7 mouse cellular contexts compared by ENCODE assay signal in the genomic region with DNA sequence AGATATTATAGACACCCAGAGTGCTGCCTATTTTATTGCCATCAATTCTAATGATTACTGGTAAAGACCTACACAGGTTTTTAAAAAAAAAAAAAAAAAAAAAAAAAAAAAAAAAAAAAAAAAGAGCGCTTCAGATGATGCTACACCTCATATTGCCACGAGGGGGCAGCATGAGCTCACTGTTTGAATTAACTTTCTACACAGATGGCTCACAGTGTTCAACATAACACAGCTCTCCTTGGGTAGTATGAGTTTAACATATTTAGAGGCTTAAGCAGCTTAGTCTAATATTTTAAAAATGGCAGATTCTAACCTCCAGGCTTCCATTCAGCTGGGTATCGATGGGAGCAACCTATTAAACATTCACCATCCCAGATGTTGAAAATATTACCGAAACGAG. TPM values are rescaled to one million over a fixed set of nuclear protein-coding genes. Genes with fewer than 3 reads are reported as not detected.
A peak's percentile ranks its signal among the peaks of the same experiment; 100 is the strongest.
DNase-seq lines count a peak whose midpoint lies in the region; ATAC-seq and TF ChIP-seq lines count a peak whose summit lies in the region.

No protein-coding gene starts in this region.

- H3K4me3 ChIP-seq in limb, embryonic 14.5 days (replicated peaks; ENCODE audit: low read length): no peak overlapping the region

- H3K9me3 ChIP-seq in limb, embryonic 14.5 days (ENCODE audit: control insufficient read depth, low read length): no peaks in the 10 kb centered on the region

- TF ChIP-seq POLR2A in limb, embryonic 14.5 days (IDR thresholded peaks at IDR 0.05; ENCODE audit: borderline replicate concordance, extremely low read depth, insufficient read depth, insufficient read length): no peak

- H3K27ac ChIP-seq in limb, embryonic 14.5 days (replicated peaks; ENCODE audit: low read depth, low read length): no peak overlapping the region

- POLR2A ChIA-PET in Patski (lab: Charles Lee): no interaction called here

- H3K27me3 ChIP-seq in Patski: no peaks in the 10 kb centered on the region
- no peaks in the 10 kb centered on the region for H3K27me3 ChIP-seq in limb, embryonic 14.5 days (ENCODE audit: control insufficient read depth, insufficient read depth, low read length)

- CTCF ChIA-PET in Patski (lab: Charles Lee): interaction anchor here (1.9 kb wide), 1 partner anchor 27 kb away, joined by 7 read pairs; no protein-coding TSS in a partner anchor

- H3K36me3 ChIP-seq in limb, embryonic 14.5 days (ENCODE audit: control insufficient read depth, insufficient read depth, low read length): no peaks in the 10 kb centered on the region

- H3K4me1 ChIP-seq in limb, embryonic 14.5 days (ENCODE audit: control insufficient read depth, insufficient read depth, low read length): peaks cover 7% of the 10 kb centered on the region

- no peak for ATAC-seq in Patski
- ATAC-seq in hematopoietic stem cell, adult 5-6 weeks (replicated peaks in 1 of 2; ENCODE audit: insufficient read depth in 1 of 2, low FRiP score in 2 of 2, low TSS enrichment in 1 of 2, low read depth in 1 of 2, poor library complexity in 2 of 2, severe bottlenecking in 2 of 2): peak; percentile 80; a peak in 3 of 4 replicates
- ATAC-seq in limb, embryonic 14.5 days (ENCODE audit: low FRiP score, low read depth): peak; percentile 75; the same call in 1 of the 2 replicates

- peak; percentile 23 to 58 for DNase-seq in left cerebral cortex, adult 18-20 months (ENCODE audit: low spot score in 2 of 2)
- no peak for DNase-seq in left cerebral cortex, postnatal 36 days (ENCODE audit: low spot score in 2 of 2)
- DNase-seq in Patski (ENCODE audit: low read depth, low spot score): no peak
- DNase-seq in cerebellum, postnatal 14 days: peak; percentile 56 to 74
- peak; percentile 83 for DNase-seq in limb, embryonic 14.5 days (ENCODE audit: low spot score)
- peak; percentile 30 for DNase-seq in retina, adult 2 months (ENCODE audit: low read depth, low spot score)

- H3K9ac ChIP-seq in limb, embryonic 14.5 days (ENCODE audit: low read depth, low read length, severe bottlenecking): no peak overlapping the region

- in situ Hi-C loops in Patski (cut with MboI; ENCODE audit: low pct_unique_long_range_greater_than_20kb): no loop called here

- 20% methylated on average over 5 of the region's 5 CpGs for WGBS in limb, embryonic 14.5 days

- H3K4me2 ChIP-seq in limb, embryonic 14.5 days (replicated peaks; ENCODE audit: low read depth, low read length, severe bottlenecking): peak overlapping the region; percentile 18; the same call in 1 of the 2 replicates

- peak; percentile 64 for TF ChIP-seq CTCF in Patski (IDR thresholded peaks at IDR 0.05)

- intact Hi-C loops in left cerebral cortex, postnatal 36 days (cut with DNase I): loop anchor here (10.0 kb wide), 1 partner anchor 427 kb away; no protein-coding TSS in a partner anchor

RNA-seq across cellular contexts. Expression of a gene that starts 28.7 kb away (rescaled TPM):
- 100 to 1,000 TPM; 145 to 151 TPM for total RNA-seq in left cerebral cortex, adult 18-20 months (2021)
- 100 to 1,000 TPM; 142 to 171 TPM for total RNA-seq in left cerebral cortex, postnatal 36 days (2021)
- 73.1 TPM for polyA plus RNA-seq in Patski (2021)
- total RNA-seq in hematopoietic stem cell, adult 5-6 weeks (2017): 67.0 and 98.3 TPM in 2 replicates
- polyA plus RNA-seq in limb, embryonic 14.5 days (2012; rRNA removed): 50.6 and 58.3 TPM in 2 replicates
- 81.0 and 97.1 TPM in 2 replicates for polyA plus RNA-seq in limb, embryonic 14.5 days (2014; fragmentation: Nextera tagmentation; extraction: Ambion mirVana)

Comparison
In these comparisons a context has a peak if more than half of its experiments do, and no peak if none do; other contexts are left out.
1. DNase-seq: peak in left cerebral cortex, adult 18-20 months (2 of 2), cerebellum, postnatal 14 days (2 of 2), limb, embryonic 14.5 days (single experiment) and retina, adult 2 months (single experiment); none in left cerebral cortex, postnatal 36 days (0 of 2) and Patski (single experiment).